Mouse (Mus musculus) testis, adult 2 months (tissue): ENCODE measurements around the gene Tmem79. TPM values are rescaled to one million over a fixed set of nuclear protein-coding genes. Genes with fewer than 3 reads are reported as not detected.
"Not testable (repeated sequence)": the region's sequence is repeated elsewhere in the genome, so short reads cannot be mapped to it uniquely, and the experiment has no call there.

ENCODE experiments used
- H3K27ac ChIP-seq: fragments of 200-500 bp; 2 replicates; pipeline ENCODE4 v1.5.1; 2012; ENCODE audit warnings: low read depth, low read length; ENCODE audit not compliant: control insufficient read depth, insufficient read depth
- H3K27me3 ChIP-seq: fragments of 200-500 bp; 2 replicates; pipeline ENCODE4 v1.6.1; 2012; ENCODE audit warnings: mild to moderate bottlenecking, low read length, moderate library complexity; ENCODE audit not compliant: control insufficient read depth, insufficient read depth
- H3K36me3 ChIP-seq: fragments of 200-500 bp; 2 replicates; pipeline ENCODE4 v1.6.1; 2012; ENCODE audit warnings: mild to moderate bottlenecking, low read length; ENCODE audit not compliant: control insufficient read depth, insufficient read depth
- H3K4me1 ChIP-seq: fragments of 200-500 bp; 2 replicates; pipeline ENCODE4 v1.6.1; 2012; ENCODE audit warnings: low read length; ENCODE audit not compliant: control insufficient read depth, insufficient read depth
- H3K4me3 ChIP-seq: fragments of 200-500 bp; 2 replicates; pipeline ENCODE4 v1.5.1; 2012; ENCODE audit warnings: low read depth, mild to moderate bottlenecking, low read length, moderate library complexity, mixed read lengths; ENCODE audit not compliant: control insufficient read depth
- CTCF ChIP-seq: fragments of 200-500 bp; IDR thresholded peaks from 2 replicates; pipeline ENCODE4 v1.5.1; 2012; ENCODE audit warnings: low read depth, mild to moderate bottlenecking, inconsistent platforms, low read length, moderate library complexity; ENCODE audit not compliant: control insufficient read depth, insufficient read depth, insufficient replicate concordance
- POLR2A ChIP-seq: fragments of 200-500 bp; IDR thresholded peaks from 2 replicates; pipeline ENCODE4 v1.6.1; 2012; ENCODE audit warnings: low read depth, mild to moderate bottlenecking, inconsistent platforms, low read length, moderate library complexity; ENCODE audit not compliant: control insufficient read depth
- polyA plus RNA-seq: library from polyadenylated mRNA; depleted of rRNA; stranded (reverse); fragments of >200 nt; gene quantifications from 2 replicates; pipeline ENCODE4 v1.2.3, GENCODE M21; 2012

Gene Tmem79
- polyA plus RNA-seq, 1 experiment: 9.5 TPM

GRCm38 (mm10) chr3:88366830-88367428 is 31.0 kb upstream of the Tmem79 start:
- H3K27ac ChIP-seq, H3K27me3 ChIP-seq, H3K36me3 ChIP-seq, H3K4me3 ChIP-seq: not testable (repeated sequence)
- H3K4me1 ChIP-seq: peaks cover 16% of the 10 kb centered on the region

- Histone ChIP-seq H3K4me1 (peaks cover 16% of the 10 kb centered on the region), H3K36me3 (no peaks in the 10 kb centered on the region), H3K4me3 (peak overlapping the region; percentile 10), H3K27ac (no peak overlapping the region), H3K27me3 (no peaks in the 10 kb centered on the region)
- TF ChIP-seq POLR2A (no peak), CTCF (no peak)
Measured at GRCm38 (mm10) chr3:88365705-88366361, 29.9 kb upstream of the Tmem79 start.

GRCm38 (mm10) chr3:88364337-88364736 is 28.4 kb upstream of the Tmem79 start, which contains the start of gene Paqr6:
Gene Paqr6 (plus strand): TSS chr3:88364584.
- no peak within 1 kb of the TSS; the same call in 1 of the 2 replicates for H3K27ac ChIP-seq
- H3K36me3 ChIP-seq: no peaks in the 10 kb centered on the region; the same call in 1 of the 2 replicates
- TF ChIP-seq POLR2A: no peak
- TF ChIP-seq CTCF: no peak
- H3K27me3 ChIP-seq: no peaks in the 10 kb centered on the region
- H3K4me3 ChIP-seq: peak within 1 kb of the TSS; percentile 3
- H3K4me1 ChIP-seq: peaks cover 16% of the 10 kb centered on the region

GRCm38 (mm10) chr3:88363700-88364099 is 27.8 kb upstream of the Tmem79 start:
- TF ChIP-seq CTCF (no peak), POLR2A (no peak)
- Histone ChIP-seq H3K4me1 (peaks cover 16% of the 10 kb centered on the region), H3K27ac (no peak overlapping the region), H3K27me3 (no peaks in the 10 kb centered on the region), H3K4me3 (no peak overlapping the region), H3K36me3 (peaks cover 1% of the 10 kb centered on the region; the same call in 1 of the 2 replicates)

GRCm38 (mm10) chr3:88361612-88362313 is 25.8 kb upstream of the Tmem79 start:
- H3K4me1 ChIP-seq: peaks cover 16% of the 10 kb centered on the region
- peak overlapping the region; percentile 3; the same call in 1 of the 2 replicates for H3K27ac ChIP-seq
- no peak for TF ChIP-seq CTCF
- TF ChIP-seq POLR2A: no peak
- H3K27me3 ChIP-seq: no peaks in the 10 kb centered on the region
- H3K36me3 ChIP-seq: peaks cover 1% of the 10 kb centered on the region
- H3K4me3 ChIP-seq: no peak overlapping the region

- Histone ChIP-seq H3K4me1 (peaks cover 16% of the 10 kb centered on the region), H3K27ac (no peak overlapping the region), H3K36me3 (peaks cover 1% of the 10 kb centered on the region)
Measured at GRCm38 (mm10) chr3:88361096-88361495, 25.1 kb upstream of the Tmem79 start.

GRCm38 (mm10) chr3:88359989-88360388 is 24.0 kb upstream of the Tmem79 start:
- Histone ChIP-seq H3K4me3 (no peak overlapping the region), H3K27me3 (no peaks in the 10 kb centered on the region), H3K4me1 (peaks cover 8% of the 10 kb centered on the region), H3K27ac (peak overlapping the region; percentile 46; the same call in 1 of the 2 replicates), H3K36me3 (peaks cover 1% of the 10 kb centered on the region)
- TF ChIP-seq CTCF (no peak), POLR2A (no peak)

More at GRCm38 (mm10) chr3:88361096-88361495, 25.1 kb upstream of the Tmem79 start:
- TF ChIP-seq CTCF (no peak), POLR2A (no peak)
- H3K4me3 ChIP-seq: no peak overlapping the region
- H3K27me3 ChIP-seq: no peaks in the 10 kb centered on the region
